ENCODE assay signal across 10 mouse cellular contexts in genomic region chr13:108157156-108157555, GRCm38 (mm10). TPM values are rescaled to one million over a fixed set of nuclear protein-coding genes. Genes with fewer than 3 reads are reported as not detected.
A peak's percentile ranks its signal among the peaks of the same experiment; 100 is the strongest.
DNase-seq lines count a peak whose midpoint lies in the region; ATAC-seq and TF ChIP-seq lines count a peak whose summit lies in the region.
"Had no signal": no experiment of that assay in that cellular context is flagged by ENCODE, and none has a peak within 500 bp of the region (broad histone marks: within the 10 kb centered on the region; RNA-seq: fewer than 3 reads in every experiment).

No protein-coding gene starts in this region.

- H3K4me2 ChIP-seq in hindbrain, embryonic 16.5 days (ENCODE audit: low read length): no peak overlapping the region
- H3K4me2 ChIP-seq in midbrain, embryonic 12.5 days (replicated peaks): peak overlapping the region; percentile 95; the same call in 1 of the 2 replicates
- H3K4me2 ChIP-seq in midbrain, embryonic 16.5 days (ENCODE audit: low read length): no peak overlapping the region
- H3K4me2 ChIP-seq in embryonic facial prominence, embryonic 15.5 days (replicated peaks): no peak overlapping the region
- H3K4me2 ChIP-seq in myocyte (ENCODE audit: low read depth): peak overlapping the region; percentile 82

- 88% methylated on average over 2 of the region's 2 CpGs for WGBS in hindbrain, embryonic 10.5 days
- WGBS in hindbrain, embryonic 16.5 days: 79% methylated on average over 2 of the region's 2 CpGs
- 83% methylated on average over 2 of the region's 2 CpGs for WGBS in midbrain, embryonic 12.5 days
- 79% methylated on average over 2 of the region's 2 CpGs for WGBS in midbrain, embryonic 16.5 days
- WGBS in embryonic facial prominence, embryonic 15.5 days: 78% methylated on average over 2 of the region's 2 CpGs

- peaks cover 20% of the 10 kb centered on the region for H3K4me1 ChIP-seq in hindbrain, embryonic 10.5 days (replicated peaks)
- peaks cover 10% of the 10 kb centered on the region for H3K4me1 ChIP-seq in hindbrain, embryonic 16.5 days (ENCODE audit: control insufficient read depth, insufficient read depth, low read depth, low read length)
- H3K4me1 ChIP-seq in midbrain, embryonic 12.5 days: peaks cover 12% of the 10 kb centered on the region
- peaks cover 17% of the 10 kb centered on the region for H3K4me1 ChIP-seq in midbrain, embryonic 16.5 days (ENCODE audit: control insufficient read depth, insufficient read depth, low read length)
- peaks cover 13% of the 10 kb centered on the region for H3K4me1 ChIP-seq in embryonic facial prominence, embryonic 15.5 days

- no peak overlapping the region for H3K27ac ChIP-seq in hindbrain, embryonic 10.5 days
- H3K27ac ChIP-seq in hindbrain, embryonic 16.5 days (ENCODE audit: low read depth, low read length): no peak overlapping the region
- no peak overlapping the region for H3K27ac ChIP-seq in midbrain, embryonic 12.5 days (replicated peaks)
- no peak overlapping the region for H3K27ac ChIP-seq in midbrain, embryonic 16.5 days (ENCODE audit: low read length)
- no peak overlapping the region for H3K27ac ChIP-seq in embryonic facial prominence, embryonic 15.5 days (replicated peaks)

- peaks cover 15% of the 10 kb centered on the region for H3K79me2 ChIP-seq in myocyte (ENCODE audit: control insufficient read depth, insufficient read depth)

- no peak for DNase-seq in hindbrain, embryonic 10.5 days (ENCODE audit: low spot score)
- DNase-seq in thymus, postnatal 25 days: no peak
- DNase-seq: cerebellum, adult 9-11 months; lung, postnatal 10 days; right cerebral cortex, postnatal 25 days had no signal

- ATAC-seq in hindbrain, embryonic 16.5 days: no peak
- ATAC-seq in midbrain, embryonic 12.5 days (ENCODE audit: low FRiP score, low read depth): no peak
- no peak for ATAC-seq in midbrain, embryonic 16.5 days
- no peak for ATAC-seq in embryonic facial prominence, embryonic 15.5 days (ENCODE audit: insufficient number of reproducible peaks, low FRiP score, low TSS enrichment, low read depth)

- peak overlapping the region; percentile 94; the same call in 1 of the 2 replicates for H3K4me3 ChIP-seq in hindbrain, embryonic 10.5 days
- no peak overlapping the region for H3K4me3 ChIP-seq in hindbrain, embryonic 16.5 days (ENCODE audit: low read length)
- H3K4me3 ChIP-seq in midbrain, embryonic 12.5 days: peak overlapping the region; percentile 96; the same call in 1 of the 2 replicates
- no peak overlapping the region for H3K4me3 ChIP-seq in midbrain, embryonic 16.5 days (ENCODE audit: low read depth, low read length)
- H3K4me3 ChIP-seq in embryonic facial prominence, embryonic 15.5 days (replicated peaks): peak overlapping the region; percentile 65
- peak overlapping the region; percentile 93 for H3K4me3 ChIP-seq in myocyte

- H3K36me3 ChIP-seq in hindbrain, embryonic 10.5 days: peaks cover 12% of the 10 kb centered on the region
- H3K36me3 ChIP-seq in hindbrain, embryonic 16.5 days (ENCODE audit: control insufficient read depth, insufficient read depth, low read length): peaks cover 5% of the 10 kb centered on the region; the same call in 1 of the 2 replicates
- peaks cover 9% of the 10 kb centered on the region; the same call in 1 of the 2 replicates for H3K36me3 ChIP-seq in midbrain, embryonic 12.5 days
- H3K36me3 ChIP-seq in midbrain, embryonic 16.5 days (ENCODE audit: control insufficient read depth, insufficient read depth, low read length): no peaks in the 10 kb centered on the region
- peaks cover 11% of the 10 kb centered on the region for H3K36me3 ChIP-seq in embryonic facial prominence, embryonic 15.5 days
- no peaks in the 10 kb centered on the region for H3K36me3 ChIP-seq in myocyte (ENCODE audit: control insufficient read depth, insufficient read depth)

- no peaks in the 10 kb centered on the region for H3K27me3 ChIP-seq in hindbrain, embryonic 10.5 days (ENCODE audit: insufficient read depth, poor library complexity, severe bottlenecking)
- H3K27me3 ChIP-seq in hindbrain, embryonic 16.5 days (replicated peaks; ENCODE audit: control insufficient read depth, insufficient read depth, low read length): no peaks in the 10 kb centered on the region
- H3K27me3 ChIP-seq in midbrain, embryonic 12.5 days: no peaks in the 10 kb centered on the region
- H3K27me3 ChIP-seq in midbrain, embryonic 16.5 days (ENCODE audit: control insufficient read depth, insufficient read depth, low read depth, low read length): no peaks in the 10 kb centered on the region
- H3K27me3 ChIP-seq in embryonic facial prominence, embryonic 15.5 days: no peaks in the 10 kb centered on the region
- H3K27me3 ChIP-seq in myocyte (ENCODE audit: control insufficient read depth, insufficient read depth, insufficient read length): no peaks in the 10 kb centered on the region

- H3K9ac ChIP-seq in hindbrain, embryonic 16.5 days (ENCODE audit: low read depth, low read length): no peak overlapping the region
- no peak overlapping the region for H3K9ac ChIP-seq in midbrain, embryonic 12.5 days (replicated peaks)
- no peak overlapping the region for H3K9ac ChIP-seq in midbrain, embryonic 16.5 days (ENCODE audit: low read depth, low read length)
- H3K9ac ChIP-seq in embryonic facial prominence, embryonic 15.5 days: no peak overlapping the region

- no peak for TF ChIP-seq POLR2A in myocyte (IDR thresholded peaks at IDR 0.05; ENCODE audit: insufficient read length, low read depth)

- H3K9me3 ChIP-seq in hindbrain, embryonic 10.5 days: no peaks in the 10 kb centered on the region
- no peaks in the 10 kb centered on the region for H3K9me3 ChIP-seq in hindbrain, embryonic 16.5 days (ENCODE audit: control insufficient read depth, low read length)
- no peaks in the 10 kb centered on the region for H3K9me3 ChIP-seq in midbrain, embryonic 12.5 days
- no peaks in the 10 kb centered on the region for H3K9me3 ChIP-seq in midbrain, embryonic 16.5 days (replicated peaks; ENCODE audit: control insufficient read depth, low read length, poor library complexity, severe bottlenecking)
- no peaks in the 10 kb centered on the region for H3K9me3 ChIP-seq in embryonic facial prominence, embryonic 15.5 days (replicated peaks)

- H3ac ChIP-seq in myocyte (ENCODE audit: control insufficient read depth, insufficient read length): no peak overlapping the region

TF ChIP-seq in myocyte, 11 proteins besides CTCF, POLR2A, EP300 and RAD21:
- TF ChIP-seq MYOG (IDR thresholded peaks at IDR 0.05; ENCODE audit: control insufficient read depth in 1 of 3, insufficient read depth in 1 of 3, insufficient read length in 2 of 3, low read depth in 2 of 3) (no peak), TCF3 (IDR thresholded peaks at IDR 0.05; ENCODE audit: insufficient read length, low read depth) (no peak), TCF12 (IDR thresholded peaks at IDR 0.05; ENCODE audit: insufficient read depth, poor library complexity, severe bottlenecking) (no peak), REST (IDR thresholded peaks at IDR 0.05; ENCODE audit: insufficient read depth, insufficient read length) (no peak), POLR2AphosphoS2 (IDR thresholded peaks at IDR 0.05; ENCODE audit: insufficient read length, low read depth) (no peak), E2F4 (IDR thresholded peaks at IDR 0.05; ENCODE audit: insufficient read depth) (no peak), MYOD1 (IDR thresholded peaks at IDR 0.05; ENCODE audit: control insufficient read depth in 1 of 3, insufficient read length in 2 of 3, low read depth in 2 of 3) (no peak), SRF (IDR thresholded peaks at IDR 0.05; ENCODE audit: control insufficient read depth, insufficient read length, low read depth) (no peak), MAX (IDR thresholded peaks at IDR 0.05; ENCODE audit: low read depth) (no peak), CEBPB (IDR thresholded peaks at IDR 0.05; ENCODE audit: insufficient read depth, poor library complexity, severe bottlenecking) (no peak), USF1 (IDR thresholded peaks at IDR 0.05; ENCODE audit: low read depth) (no peak)

RNA-seq across cellular contexts. Expression of gene Ndufaf2, which starts 1.3 kb away (rescaled TPM):
- polyA plus RNA-seq in hindbrain, embryonic 10.5 days (2016; fragmentation: Nextera tagmentation; extraction: Ambion mirVana): 83.1 and 86.2 TPM in 2 replicates
- 74.3 and 74.7 TPM in 2 replicates for polyA plus RNA-seq in hindbrain, embryonic 16.5 days (2015; fragmentation: Nextera tagmentation; extraction: Ambion mirVana)
- polyA plus RNA-seq in midbrain, embryonic 12.5 days (2016; fragmentation: Nextera tagmentation; extraction: Ambion mirVana): 72.7 and 74.7 TPM in 2 replicates
- polyA plus RNA-seq in midbrain, embryonic 16.5 days (2015; fragmentation: Nextera tagmentation; extraction: Ambion mirVana): 68.5 TPM in 2 replicates
- polyA plus RNA-seq in embryonic facial prominence, embryonic 15.5 days (2015; fragmentation: Nextera tagmentation; extraction: Ambion mirVana): 59.2 and 64.5 TPM in 2 replicates
- 25.4 TPM for polyA plus RNA-seq in myocyte (2012; fragmentation: generic; extraction: Trizol)

RNA-seq across cellular contexts. Expression of gene Ercc8, which starts 1.4 kb away (rescaled TPM):
- 21.7 and 24.9 TPM in 2 replicates for polyA plus RNA-seq in hindbrain, embryonic 10.5 days (2016; fragmentation: Nextera tagmentation; extraction: Ambion mirVana)
- polyA plus RNA-seq in hindbrain, embryonic 16.5 days (2015; fragmentation: Nextera tagmentation; extraction: Ambion mirVana): 32.3 and 32.9 TPM in 2 replicates
- polyA plus RNA-seq in midbrain, embryonic 12.5 days (2016; fragmentation: Nextera tagmentation; extraction: Ambion mirVana): 21.2 and 23.2 TPM in 2 replicates
- 32.0 and 33.6 TPM in 2 replicates for polyA plus RNA-seq in midbrain, embryonic 16.5 days (2015; fragmentation: Nextera tagmentation; extraction: Ambion mirVana)
- 16.1 and 16.4 TPM in 2 replicates for polyA plus RNA-seq in embryonic facial prominence, embryonic 15.5 days (2015; fragmentation: Nextera tagmentation; extraction: Ambion mirVana)
- polyA plus RNA-seq in myocyte (2012; fragmentation: generic; extraction: Trizol): 5.2 TPM

RNA-seq across cellular contexts. Expression of gene Elovl7, which starts 57.0 kb away (rescaled TPM):
- polyA plus RNA-seq in hindbrain, embryonic 10.5 days (2016; fragmentation: Nextera tagmentation; extraction: Ambion mirVana): 1.1 and 1.5 TPM in 2 replicates
- polyA plus RNA-seq in hindbrain, embryonic 16.5 days (2015; fragmentation: Nextera tagmentation; extraction: Ambion mirVana): 4.1 and 5.0 TPM in 2 replicates
- polyA plus RNA-seq in midbrain, embryonic 12.5 days (2016; fragmentation: Nextera tagmentation; extraction: Ambion mirVana): 0.52 and 0.85 TPM in 2 replicates
- polyA plus RNA-seq in midbrain, embryonic 16.5 days (2015; fragmentation: Nextera tagmentation; extraction: Ambion mirVana): 1.9 and 2.3 TPM in 2 replicates
- polyA plus RNA-seq in embryonic facial prominence, embryonic 15.5 days (2015; fragmentation: Nextera tagmentation; extraction: Ambion mirVana): 11.8 and 12.3 TPM in 2 replicates
- 0.34 TPM for polyA plus RNA-seq in myocyte (2012; fragmentation: generic; extraction: Trizol)

Comparison
In these comparisons a context has a peak if more than half of its experiments do, and no peak if none do; other contexts are left out.
1. H3K4me3 ChIP-seq: peak in hindbrain, embryonic 10.5 days (single experiment), midbrain, embryonic 12.5 days (single experiment), embryonic facial prominence, embryonic 15.5 days (single experiment) and myocyte (single experiment); none in hindbrain, embryonic 16.5 days (single experiment) and midbrain, embryonic 16.5 days (single experiment).
2. H3K4me2 ChIP-seq: peak in midbrain, embryonic 12.5 days (single experiment) and myocyte (single experiment); none in hindbrain, embryonic 16.5 days (single experiment), midbrain, embryonic 16.5 days (single experiment) and embryonic facial prominence, embryonic 15.5 days (single experiment).